Mouse (Mus musculus) heart, adult 18-20 months (tissue): ENCODE results near the gene Cyp2d22. TPM values are rescaled to one million over a fixed set of nuclear protein-coding genes. Genes with fewer than 3 reads are reported as not detected.
"Not testable (repeated sequence)": the region's sequence is repeated elsewhere in the genome, so short reads cannot be mapped to it uniquely, and the experiment has no call there.

Experiments used
- DNase-seq, 2 experiments: peaks; one replicate each; pipeline ENCODE4 v3.0.0; 2021 to 2022; ENCODE audit warnings: mixed read lengths in 1 of 2
- total RNA-seq, 2 experiments: library from RNA; stranded (reverse); gene quantifications; 2 replicates each; pipeline ENCODE4 v1.2.3; 2021

The Cyp2d22 gene
- total RNA-seq, 2 experiments from 2014 or later, result 25.8 to 30.1 TPM

GRCm38 (mm10) chr15:82376393-82377138, 3.5 kb downstream of the Cyp2d22 start:
- peak; percentile 86 to 93 for DNase-seq

GRCm38 (mm10) chr15:82375855-82376254, 4.2 kb downstream of the Cyp2d22 start:
- peak in 1 of 2 experiments; percentile 19 for DNase-seq

GRCm38 (mm10) chr15:82374437-82374836, 5.6 kb downstream of the Cyp2d22 start:
- DNase-seq, result no peak

- DNase-seq, result peak in 1 of 2 experiments; percentile 5
These were observed 7.1 kb downstream of the Cyp2d22 start for GRCm38 (mm10) chr15:82372991-82373390.

GRCm38 (mm10) chr15:82372446-82372845, 7.6 kb downstream of the Cyp2d22 start:
- peak in 1 of 2 experiments; percentile 5 for DNase-seq

GRCm38 (mm10) chr15:82368851-82369250, 11.2 kb downstream of the Cyp2d22 start:
- no peak for DNase-seq

- DNase-seq, result no peak
These were observed 11.9 kb downstream of the Cyp2d22 start for GRCm38 (mm10) chr15:82368146-82368545.

- DNase-seq, result not testable (repeated sequence)
These were observed 15.5 kb downstream of the Cyp2d22 start for GRCm38 (mm10) chr15:82364561-82364960.

- DNase-seq, result not testable (repeated sequence)
These were observed 16.3 kb downstream of the Cyp2d22 start for GRCm38 (mm10) chr15:82363801-82364200.

- DNase-seq, result peak in 1 of 2 experiments; percentile 36
These were observed 17.8 kb downstream of the Cyp2d22 start for GRCm38 (mm10) chr15:82362234-82362633.

- DNase-seq, result no peak
These were observed 18.5 kb downstream of the Cyp2d22 start for GRCm38 (mm10) chr15:82361459-82362018.

GRCm38 (mm10) chr15:82358431-82359260, 21.4 kb downstream of the Cyp2d22 start:
- DNase-seq, result peak; percentile 55 to 64

- peak; percentile 97 to 99 for DNase-seq
These were observed 25.7 kb downstream of the Cyp2d22 start, which contains the start of gene Ndufa6 for GRCm38 (mm10) chr15:82354126-82354945. Ndufa6 (minus strand) TSS chr15:82354322.

- no peak for DNase-seq
These were observed 26.3 kb downstream of the Cyp2d22 start for GRCm38 (mm10) chr15:82353745-82354113.

GRCm38 (mm10) chr15:82353078-82353744, 26.8 kb downstream of the Cyp2d22 start:
- peak in 1 of 2 experiments; percentile 48 for DNase-seq

- DNase-seq, result no peak
These were observed 28.6 kb downstream of the Cyp2d22 start for GRCm38 (mm10) chr15:82351480-82351879.

GRCm38 (mm10) chr15:82350349-82350748, 29.7 kb downstream of the Cyp2d22 start:
- DNase-seq, result no peak

GRCm38 (mm10) chr15:82348999-82349341, 31.1 kb downstream of the Cyp2d22 start:
- no peak for DNase-seq

- no peak for DNase-seq
These were observed 31.6 kb downstream of the Cyp2d22 start for GRCm38 (mm10) chr15:82348258-82348998.

- DNase-seq, result peak in 1 of 2 experiments; percentile 5
These were observed 32.2 kb downstream of the Cyp2d22 start for GRCm38 (mm10) chr15:82347852-82348251.

- DNase-seq, result no peak
These were observed 32.8 kb downstream of the Cyp2d22 start for GRCm38 (mm10) chr15:82347303-82347676.
